Mouse (Mus musculus) monocyte, adult 5-6 weeks (primary cell): ENCODE measurements at regions not wholly inside any gene's neighbourhood (a gene's known extent, or its start where the extent isn't known, plus 50 kb on each side); places are given as distances from the start of the nearest gene placed in this dataset.

Source experiments
- ATAC-seq: fragments of 153-309, 156-312 bp; replicated peaks from 2 replicates; pipeline ENCODE4 v1.8.0; 2017; ENCODE audit warnings: mild to moderate bottlenecking; ENCODE audit not compliant: low TSS enrichment, insufficient number of reproducible peaks, severe bottlenecking, poor library complexity, low FRiP score

DNA sequence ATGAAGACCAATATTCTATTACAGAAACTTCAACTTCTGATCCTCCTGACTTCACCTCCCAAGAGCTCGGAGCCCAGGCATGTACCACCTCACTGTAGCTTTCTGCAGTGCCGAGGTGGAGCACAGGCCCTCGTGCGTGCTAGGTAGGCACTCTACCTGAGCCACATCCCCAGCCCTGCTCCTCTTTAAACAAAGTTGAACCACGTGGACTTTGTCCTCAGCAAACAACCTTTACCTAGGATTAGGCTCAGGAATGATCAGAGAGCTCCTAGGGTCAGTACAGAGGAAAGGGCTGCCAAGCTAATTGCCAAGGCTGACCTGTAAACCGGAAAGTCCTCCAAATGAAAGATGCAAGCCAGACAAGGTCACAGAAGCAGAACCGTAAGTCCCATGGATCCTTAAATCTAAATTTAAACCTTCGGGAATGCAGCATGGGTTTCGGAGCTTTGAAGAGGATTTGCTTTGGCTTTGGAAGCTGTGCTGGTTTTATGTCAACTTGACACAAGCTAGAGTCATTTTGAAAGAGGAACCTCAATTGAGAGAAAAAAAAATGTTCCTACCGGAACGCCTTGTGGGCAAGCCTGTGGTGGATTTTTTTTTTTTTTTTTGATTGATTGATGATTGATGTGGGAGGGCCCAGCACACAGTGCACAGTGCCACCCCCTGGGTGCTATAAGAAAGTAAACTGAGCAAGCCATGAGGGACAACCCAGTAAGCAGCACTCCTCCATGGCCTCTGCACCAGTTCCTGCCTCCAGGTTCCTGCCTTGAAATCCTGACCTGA is 69.5 kb upstream of the Rybp start:
- peak; percentile 76 for ATAC-seq

DNA sequence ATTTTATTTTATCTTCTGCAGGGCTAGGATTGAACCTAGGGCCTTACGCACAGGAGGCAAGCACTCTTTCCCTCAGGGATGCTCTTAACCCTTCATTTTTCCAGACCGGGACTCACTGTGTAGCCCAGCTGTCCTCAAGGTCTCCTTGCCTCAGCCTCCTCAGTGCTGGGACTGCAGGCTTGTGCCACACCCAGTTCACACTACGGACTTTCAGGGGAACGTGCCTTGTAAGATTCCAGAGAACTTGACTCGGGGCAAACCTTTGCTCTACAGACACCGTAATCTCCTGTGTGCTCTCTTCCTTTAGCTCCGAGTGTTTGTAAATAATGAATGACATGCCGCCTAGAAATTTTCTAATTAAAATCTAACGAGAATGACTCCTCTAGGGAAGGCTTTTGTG is 68.6 kb upstream of the Rybp start:
- no peak for ATAC-seq

DNA sequence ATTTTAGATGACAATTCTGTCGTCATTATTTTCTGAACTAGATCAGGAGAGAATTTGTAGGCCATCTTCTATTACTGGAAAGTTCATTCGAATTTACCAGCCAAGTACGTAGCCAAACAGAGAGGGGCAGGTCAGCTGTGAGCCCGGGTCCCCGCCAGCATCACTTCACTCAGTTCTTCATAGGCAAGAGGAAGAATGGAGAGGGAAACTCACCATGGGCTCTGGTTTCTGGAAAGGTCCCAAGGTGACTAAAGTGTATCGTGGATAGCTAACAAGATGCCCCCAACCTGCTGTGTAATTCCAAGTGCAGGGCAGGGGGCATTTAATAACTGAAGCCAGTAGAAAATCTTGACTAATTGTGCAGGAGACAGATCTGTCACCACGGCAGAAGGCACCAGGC is 60.2 kb upstream of the Rybp start:
- no peak for ATAC-seq

DNA sequence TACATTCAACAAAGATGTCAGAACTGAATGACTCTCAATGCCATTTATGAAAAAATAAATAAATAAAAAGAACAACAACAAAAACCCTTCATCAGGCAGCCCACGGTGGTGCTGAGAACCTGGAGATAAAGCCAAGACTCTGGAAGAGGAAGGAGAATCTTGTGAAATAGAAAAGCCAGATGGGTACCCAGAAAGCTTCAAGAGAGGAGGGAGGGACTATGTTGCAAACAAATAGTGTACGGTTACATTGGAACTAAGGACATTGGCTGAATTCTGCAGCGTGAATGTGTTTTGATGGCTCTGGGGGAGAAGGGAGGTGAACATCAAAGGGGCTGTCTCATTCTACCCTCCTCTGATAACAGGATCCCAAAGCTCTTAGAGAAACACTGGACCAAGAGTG is 57.8 kb upstream of the Rybp start:
- ATAC-seq, result no peak

DNA sequence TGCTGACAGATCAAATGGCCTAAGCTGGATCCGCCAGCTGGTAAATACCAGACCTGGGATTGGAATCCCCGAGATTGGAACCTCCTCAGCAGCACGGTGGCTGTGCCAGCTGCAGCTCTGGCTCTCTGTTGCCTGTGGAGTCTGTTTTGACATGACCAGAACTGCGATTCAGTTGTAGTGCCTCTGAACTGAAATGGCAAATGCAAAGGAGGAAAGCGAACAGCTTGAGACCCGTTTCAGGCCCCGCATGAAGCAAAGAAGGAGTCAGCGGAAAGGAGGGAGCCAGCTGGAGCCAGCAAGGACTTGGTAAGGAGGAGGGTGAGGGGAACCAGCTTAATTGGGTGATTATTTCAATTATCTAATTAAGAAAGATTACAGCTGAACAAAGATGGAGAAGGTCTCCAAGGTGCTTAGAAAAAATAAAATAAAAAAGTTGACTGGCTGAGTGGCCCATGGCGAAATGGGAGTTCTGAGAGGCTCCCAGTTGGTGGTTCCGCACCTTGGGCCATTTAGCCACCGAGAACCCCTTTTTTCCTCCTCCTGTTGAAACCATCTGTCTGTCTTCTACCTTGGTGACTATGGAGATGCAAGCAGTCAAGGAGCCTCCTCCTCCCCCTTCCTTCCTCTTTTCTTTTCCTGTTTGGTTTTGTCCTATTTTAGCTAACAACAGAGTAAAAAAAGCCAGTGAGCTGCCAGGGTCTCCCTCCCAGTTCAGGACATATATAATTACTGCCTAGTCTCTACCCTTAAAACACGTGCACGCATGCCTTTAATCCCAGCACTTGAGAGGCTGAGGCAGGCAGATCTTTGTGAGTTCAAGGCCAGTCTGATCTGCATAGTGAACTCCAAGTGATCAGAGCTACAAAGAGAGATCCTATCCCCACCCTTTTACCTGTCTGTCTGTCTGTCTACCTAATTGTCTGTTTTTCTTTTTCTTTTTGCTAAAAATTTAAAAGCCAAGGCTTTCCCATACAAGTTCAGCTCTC is 54.3 kb upstream of the Rybp start:
- ATAC-seq, result 0 out of 2 replicates have a peak, but pooled peaks have one; percentile 22

DNA sequence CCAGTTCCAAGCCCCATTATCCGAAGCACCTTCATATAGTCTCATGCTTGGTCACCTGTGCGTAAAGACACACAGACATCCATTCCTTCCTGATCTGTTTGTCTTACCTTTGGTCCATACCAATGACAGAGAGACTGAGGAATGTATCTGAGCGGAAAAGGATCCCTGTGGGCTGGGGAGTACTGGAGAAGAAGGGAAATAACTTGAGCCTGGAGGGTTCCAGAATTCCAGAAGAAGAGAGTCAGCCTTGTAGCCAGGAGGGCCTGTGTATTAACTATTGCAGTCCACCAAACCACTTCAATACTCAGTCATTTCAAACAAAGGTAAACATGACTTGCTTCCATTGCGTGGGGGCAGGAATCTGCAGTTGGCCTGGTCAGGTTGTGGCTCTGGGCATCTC is 51.0 kb upstream of the Rybp start:
- ATAC-seq, result no peak
